Mouse (Mus musculus) cerebellum, adult 11 months (tissue): ENCODE data around the gene Tbc1d25.
A peak's percentile ranks its signal among the peaks of the same experiment; 100 is the strongest.

Experiments used
- DNase-seq: peaks from one replicate; pipeline ENCODE4 v3.0.0; 2022

Tbc1d25 gene

DNA sequence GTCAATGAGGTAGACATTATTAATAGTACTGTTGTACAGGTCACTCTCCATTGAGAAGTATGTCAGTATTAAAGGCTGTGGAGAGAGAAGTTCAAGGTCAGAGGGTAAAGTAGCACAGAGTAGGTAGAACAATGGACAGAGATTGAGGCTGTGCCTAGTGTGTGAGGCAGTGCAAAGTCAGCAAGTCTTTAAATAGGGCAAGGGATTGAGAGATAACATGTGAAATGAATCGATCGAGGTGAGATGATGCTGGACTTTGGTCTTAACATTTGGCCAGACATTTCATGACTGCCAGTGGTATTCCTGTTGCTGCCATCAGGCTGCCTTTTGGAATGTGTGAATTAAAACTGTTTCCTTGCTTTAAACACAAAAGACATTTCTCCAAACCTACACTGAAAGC lies 2.9 kb upstream of the Tbc1d25 start:
- no peak for DNase-seq

DNA sequence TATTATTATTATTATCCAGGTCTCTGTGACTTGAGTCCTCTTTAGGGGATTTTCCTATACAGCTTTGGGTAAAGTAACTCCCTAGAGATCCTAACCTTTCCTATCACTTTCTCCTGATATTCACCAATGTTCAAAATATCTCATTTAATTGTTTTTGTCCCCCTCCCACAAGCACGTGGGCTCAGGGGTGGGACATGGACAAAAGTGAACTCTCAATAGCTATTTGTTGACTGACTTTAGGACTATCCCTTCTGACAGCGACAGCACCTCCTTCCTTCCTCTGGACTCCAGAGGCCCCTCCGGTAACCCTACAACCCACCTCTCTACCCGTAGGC lies 845 bp downstream of the Tbc1d25 start:
- DNase-seq, result no peak

DNA sequence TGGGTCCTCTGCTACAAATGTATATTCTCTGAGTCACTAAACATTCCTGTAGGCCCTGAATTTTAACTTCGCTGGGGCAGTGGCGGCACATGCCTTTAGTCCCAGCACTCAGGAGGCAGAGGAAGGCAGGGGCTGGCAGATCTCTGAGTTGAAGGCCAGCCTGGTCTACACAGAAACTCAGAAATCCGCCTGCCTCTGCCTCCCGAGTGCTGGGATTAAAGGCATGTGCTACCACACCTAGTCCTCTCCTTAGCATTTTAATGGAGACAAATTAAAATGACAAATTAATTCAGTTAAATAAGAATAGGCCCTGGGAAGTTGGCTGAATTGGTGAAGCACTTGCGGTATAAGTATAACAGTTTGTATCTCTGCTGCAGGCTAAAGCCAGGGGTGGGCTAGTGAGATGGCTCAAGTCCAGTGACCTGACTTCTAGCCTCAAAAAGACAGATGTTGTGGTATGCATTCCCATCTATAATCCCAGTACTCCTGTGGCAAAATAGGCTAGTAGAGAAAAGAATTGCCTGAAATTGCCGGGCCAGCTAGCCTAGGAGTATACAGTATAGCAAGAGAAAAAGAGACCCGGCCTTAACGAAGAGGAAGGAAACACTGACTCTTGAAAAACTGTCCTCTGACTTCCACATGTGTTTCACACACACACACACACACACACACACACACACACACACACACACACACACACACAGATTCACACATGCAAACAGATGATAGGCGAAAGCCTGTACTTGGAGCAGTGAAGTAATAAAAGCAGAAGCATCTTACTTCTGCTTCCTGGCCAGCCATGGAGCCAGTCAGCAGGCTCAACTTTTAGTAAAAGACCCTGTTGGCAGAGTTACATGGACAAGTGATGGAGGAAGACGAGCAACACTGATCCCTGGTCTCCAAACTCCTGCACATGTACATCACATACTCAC lies 8.0 kb downstream of the Tbc1d25 start:
- DNase-seq, result no peak

DNA sequence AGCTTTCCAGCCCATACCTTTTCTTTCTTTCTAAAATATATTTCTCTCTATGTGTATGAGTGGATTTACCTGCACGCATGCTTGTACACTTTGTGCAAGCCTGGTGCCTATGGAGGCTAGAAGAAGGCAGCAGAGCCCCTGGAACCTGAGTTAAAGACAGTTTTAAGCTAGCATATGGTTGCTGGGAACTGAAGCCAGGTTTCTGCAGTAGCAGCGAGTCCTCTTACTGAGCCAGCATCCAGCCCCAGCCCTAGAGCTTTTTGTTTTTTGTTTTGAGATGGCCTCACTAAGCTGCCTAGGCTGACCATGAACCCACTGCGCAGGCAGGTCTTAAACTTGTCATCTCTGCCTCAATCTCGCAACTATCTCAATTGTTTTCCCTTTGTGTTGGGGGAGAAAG lies 11.5 kb downstream of the Tbc1d25 start:
- DNase-seq, result peak; percentile 20

DNA sequence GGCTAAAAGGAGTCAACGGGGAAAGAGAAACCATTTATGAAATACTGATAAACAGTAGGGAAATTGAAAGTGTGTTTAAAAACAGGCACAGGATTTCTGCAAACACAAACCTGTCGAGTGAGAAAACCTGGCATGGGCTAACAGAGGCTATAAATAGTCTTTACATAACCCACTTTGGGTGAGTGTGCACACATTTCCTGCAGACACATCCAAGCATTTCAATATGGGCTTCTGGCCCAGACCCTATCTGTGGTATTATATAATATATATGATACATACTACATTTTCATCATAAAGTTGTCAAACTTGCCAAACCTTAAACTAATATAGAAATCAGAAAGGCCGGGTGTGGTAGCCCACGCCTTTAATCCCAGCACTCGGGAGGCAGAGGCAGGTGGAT lies 12.9 kb downstream of the Tbc1d25 start:
- DNase-seq, result no peak

DNA sequence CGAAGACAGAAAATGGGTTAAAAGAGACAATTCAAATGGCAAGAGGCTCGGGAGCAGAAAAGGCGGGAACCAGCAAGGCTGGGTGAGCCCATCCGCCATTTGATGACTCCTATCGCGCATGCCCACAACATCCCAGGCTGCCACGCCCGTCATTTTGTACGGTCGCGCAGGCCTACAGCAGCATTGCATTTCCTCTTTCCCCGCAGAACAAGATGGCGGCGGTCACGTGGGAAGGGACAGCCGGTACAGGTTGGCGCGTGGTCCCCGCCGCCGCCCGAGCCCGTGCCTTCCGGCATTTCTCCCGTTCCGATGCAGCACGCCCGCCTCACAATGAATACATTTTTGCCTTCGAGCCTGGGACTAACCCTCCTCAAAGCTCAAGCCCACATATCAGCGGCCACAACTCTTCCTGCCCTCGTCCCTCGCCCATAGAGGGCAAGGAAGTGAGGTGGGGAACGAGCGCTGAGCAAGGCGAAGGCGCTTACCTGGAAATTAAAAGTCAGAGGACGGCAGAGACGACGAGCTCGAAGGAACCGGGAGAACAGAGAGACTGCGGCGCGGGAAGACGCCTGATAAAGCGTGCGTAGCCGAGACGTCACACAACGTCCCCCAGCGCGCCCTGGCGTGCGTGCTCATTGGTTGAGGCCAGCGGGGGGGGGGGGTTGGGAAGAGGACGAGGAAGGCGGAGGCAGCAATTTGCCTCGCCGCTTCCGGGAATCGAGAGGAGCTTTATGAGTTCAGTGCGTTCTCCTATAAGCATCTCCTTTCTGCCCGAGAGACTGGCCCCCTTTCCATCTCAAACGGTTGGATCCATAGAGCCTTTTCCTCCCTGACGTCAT lies 30.6 kb downstream of the Tbc1d25 start, which contains the start of gene Rbm3:
Gene Rbm3, minus strand, starts transcription at position 728 of the 839 bp plus-strand sequence.
- peak; percentile 79 for DNase-seq

DNA sequence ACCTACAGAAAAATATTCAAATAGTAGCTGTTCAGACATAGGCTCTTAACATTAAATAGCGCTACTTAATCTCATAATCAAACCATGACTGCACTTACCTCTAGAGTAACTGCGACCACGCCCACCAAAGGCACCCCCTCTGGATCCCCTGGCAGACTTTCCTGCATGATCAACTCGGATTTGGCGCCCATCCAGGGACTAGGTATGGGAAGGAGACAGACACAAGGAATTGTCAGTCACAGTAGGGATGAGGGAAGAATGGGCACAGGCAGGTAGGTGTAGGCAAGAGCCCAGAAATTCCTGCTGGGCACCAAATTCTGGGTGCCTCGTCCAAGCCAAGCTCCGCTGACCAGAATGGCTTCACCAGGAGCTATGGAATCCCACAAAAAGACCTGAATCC lies 32.2 kb downstream of the Tbc1d25 start:
- peak; percentile 34 for DNase-seq

DNA sequence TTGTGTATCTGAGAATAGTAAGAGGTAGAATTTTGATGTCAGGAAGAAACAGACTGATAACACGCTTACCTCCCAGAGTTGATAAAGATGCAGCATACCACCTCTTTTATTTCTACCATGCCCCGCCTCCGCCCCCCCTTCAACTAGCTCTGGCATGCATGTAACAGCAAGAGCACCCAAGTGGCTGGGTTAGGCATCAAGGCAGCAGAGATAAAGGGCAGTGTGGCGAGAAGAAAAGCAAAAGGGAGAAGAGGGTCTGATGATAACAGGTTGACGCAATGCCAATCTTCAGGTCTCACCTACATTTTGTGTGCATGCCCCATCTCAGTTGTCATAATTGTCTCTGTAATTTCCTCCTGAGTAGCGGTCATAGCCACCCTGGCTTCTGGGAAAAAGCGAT lies 33.0 kb downstream of the Tbc1d25 start:
- no peak for DNase-seq

DNA sequence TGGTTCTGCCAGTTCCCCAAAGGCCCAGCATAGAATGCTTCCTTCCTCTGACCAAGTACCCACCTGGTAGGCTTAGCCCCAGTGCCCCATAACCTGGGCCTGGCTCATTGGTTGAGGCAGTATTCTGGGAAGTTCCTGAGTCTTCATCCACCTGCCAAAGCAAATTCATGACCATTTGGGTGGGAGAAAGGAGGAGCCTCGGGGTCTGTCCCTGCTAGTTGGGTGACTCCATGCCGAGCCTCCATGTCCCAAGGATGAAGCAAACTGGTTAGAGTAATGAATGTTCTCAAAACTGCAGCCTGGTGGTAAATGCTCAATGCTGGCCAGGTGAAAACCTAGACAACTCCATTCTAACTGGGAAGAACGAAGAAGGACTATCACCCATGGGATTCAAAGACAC lies 34.9 kb downstream of the Tbc1d25 start:
- no peak for DNase-seq

DNA sequence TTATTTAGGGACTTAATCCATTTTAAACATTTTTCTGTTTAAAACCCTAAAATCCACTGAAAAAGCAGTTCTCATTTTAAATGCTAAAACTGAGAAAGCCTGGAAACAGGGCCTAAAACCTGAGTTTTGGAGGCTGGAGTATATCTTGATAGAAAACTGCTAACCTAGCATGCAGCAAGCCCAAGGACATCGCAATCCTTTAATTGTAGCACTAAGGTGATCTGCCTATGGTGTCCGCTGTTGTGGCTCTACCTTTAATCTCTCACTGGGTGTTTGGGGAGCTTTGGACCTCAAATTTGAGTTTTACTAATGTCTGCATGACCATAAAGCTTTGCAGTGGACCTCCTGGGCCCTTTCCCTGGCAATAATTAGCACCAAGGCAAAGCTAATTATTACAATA lies 35.5 kb downstream of the Tbc1d25 start:
- DNase-seq, result no peak

DNA sequence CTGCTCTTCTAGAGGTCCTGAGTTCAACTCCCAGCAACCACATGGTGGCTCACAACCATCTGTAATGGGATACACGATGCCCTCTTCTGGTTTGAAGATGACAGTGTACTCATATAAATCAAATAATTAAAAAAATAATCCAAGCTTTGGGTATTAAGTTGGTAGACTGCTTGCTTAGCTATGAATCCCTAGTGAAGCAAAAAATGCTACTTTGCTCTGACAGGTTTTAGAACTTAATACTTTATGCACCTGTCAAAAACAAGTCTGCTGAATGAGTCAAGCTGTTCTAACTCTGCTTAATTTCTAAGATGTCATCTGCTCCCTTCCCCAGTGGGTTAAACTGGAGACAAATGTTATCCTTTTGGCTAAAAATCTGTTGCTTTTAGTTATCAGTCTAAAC lies 36.5 kb downstream of the Tbc1d25 start:
- no peak for DNase-seq

DNA sequence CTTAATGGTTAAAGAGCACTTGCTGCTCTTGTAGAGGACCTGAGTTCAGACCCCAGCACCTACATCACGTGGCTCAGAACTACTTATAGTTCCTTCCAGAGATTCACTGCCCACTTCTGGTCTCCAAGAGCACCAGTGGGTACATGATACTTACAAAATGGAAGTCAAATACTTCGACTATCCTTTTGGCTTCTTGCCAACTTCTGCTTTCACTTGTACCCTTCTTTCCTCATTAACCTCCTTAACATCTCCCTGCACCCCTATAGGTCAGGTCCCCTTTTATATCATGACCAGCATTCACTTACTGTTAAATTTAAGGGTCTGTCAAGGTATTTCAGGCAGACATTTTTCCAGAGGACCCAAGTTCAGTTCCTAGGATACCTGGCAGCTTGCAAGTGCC lies 40.1 kb downstream of the Tbc1d25 start:
- no peak for DNase-seq

DNA sequence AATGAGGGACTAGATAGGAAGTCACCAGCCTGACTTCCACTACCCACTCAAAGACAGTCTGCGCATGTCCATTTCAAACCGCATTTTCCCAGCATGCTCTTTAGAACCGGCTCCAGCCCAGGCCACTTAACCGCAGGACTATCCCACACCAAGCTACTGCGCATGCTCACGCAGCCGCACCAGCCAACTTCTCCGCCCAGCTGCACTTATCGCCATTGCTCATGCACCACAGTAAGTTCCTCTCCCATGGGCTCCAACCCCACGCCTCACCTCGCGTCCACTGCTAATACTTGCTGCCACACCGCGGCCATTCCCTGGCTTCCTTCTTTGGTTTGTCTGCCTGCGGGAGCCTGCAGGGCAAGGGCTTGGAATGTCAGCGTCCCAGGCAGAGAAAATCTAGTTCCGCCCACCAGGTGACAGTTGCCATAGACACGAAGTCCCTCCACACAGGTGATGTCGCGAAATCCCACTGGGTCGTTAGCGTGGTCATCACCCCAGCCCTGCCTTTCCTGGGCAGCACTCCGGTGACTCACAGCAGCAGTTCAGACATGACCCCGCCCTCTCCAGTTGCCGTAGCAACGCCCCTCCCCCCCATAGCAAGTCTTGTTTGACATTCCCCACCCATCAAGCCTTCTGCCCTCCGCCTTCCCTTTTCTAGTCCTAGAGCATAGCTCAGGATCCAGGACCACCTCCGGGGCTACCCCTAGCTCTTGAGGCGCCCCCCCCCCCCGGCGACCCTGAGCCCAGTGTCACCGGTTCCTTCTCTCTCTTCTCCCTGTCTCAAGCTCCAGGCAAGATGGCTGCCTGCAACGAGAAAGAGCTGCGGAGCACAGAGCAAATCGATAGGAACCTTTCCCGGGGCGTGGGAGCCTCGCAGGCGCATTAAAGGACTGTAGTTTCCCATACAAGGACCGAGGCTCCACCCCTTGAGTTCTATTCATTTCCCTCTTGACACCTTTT lies 43.7 kb downstream of the Tbc1d25 start, which contains the start of gene Wdr13:
Gene Wdr13, minus strand, starts transcription at position 876 of the 960 bp plus-strand sequence.
- DNase-seq, result peak; percentile 86

DNA sequence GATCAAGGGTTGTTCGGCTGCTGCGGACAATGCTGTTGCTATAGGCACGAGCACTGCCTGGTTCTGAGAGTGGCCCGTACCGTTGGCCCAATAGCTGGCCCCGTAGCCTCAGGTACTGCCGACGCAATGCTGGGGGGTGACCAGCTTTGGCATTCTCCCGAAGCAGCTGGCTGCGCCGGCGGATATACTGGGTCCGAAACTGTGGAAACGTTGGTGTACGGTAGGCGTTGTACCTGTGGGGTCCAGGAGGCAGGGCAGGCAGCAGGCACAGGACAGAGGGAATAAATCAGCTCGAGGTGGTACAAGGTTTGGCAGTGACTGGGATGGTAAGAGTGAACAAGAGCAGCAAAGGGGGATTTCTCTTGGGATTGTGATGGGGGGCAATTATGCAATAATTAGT lies 44.6 kb downstream of the Tbc1d25 start:
- DNase-seq, result no peak

DNA sequence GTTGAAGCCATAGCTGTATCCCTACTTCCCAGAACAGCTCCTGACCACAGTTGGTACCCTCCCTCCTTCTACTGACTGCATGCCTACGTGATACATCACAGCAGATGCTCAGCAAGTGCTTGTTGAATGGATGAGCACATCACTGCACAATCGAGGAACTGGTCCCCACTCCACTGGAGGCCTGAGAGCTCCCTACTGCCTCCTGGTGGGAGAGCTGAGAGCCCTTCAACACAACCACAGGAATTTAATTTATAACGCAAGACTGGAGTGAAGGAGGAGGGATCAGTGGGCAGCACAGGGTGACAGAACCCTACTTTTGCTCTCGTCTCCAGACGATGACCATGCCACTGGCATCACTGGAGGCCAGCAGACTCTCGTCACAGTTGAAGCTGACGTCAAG lies 50.7 kb downstream of the Tbc1d25 start:
- DNase-seq, result no peak

DNA sequence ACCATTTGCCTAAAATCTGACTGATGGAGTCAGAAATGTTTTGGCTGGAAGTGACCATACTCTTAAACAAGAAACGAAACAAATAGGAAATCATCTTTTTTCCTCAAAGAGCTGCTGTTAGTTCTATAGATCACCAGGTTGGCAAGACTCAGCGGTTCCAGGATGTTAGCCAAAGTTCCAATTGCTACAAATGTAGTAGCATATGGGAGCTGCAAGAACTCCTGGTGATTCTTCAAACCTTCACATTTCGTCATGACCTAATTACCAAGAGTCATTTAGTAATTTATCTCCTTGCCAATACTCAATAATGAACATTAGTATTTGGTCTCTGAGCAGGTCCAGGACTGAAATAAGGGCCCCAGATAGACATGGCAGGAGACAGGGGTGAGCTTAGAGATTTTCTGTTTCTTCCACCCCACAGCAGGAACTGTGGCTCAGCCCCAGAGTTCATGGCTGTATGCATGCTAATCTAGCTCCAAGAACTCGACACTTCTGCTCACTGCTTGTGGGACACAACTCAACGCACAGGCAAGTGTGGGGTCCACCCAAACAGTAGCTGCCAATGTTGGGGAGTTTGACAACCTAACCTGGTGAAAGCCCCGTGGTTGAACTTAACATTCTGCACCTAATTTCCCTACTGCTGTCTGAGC lies 52.0 kb downstream of the Tbc1d25 start:
- DNase-seq, result peak; percentile 39

DNA sequence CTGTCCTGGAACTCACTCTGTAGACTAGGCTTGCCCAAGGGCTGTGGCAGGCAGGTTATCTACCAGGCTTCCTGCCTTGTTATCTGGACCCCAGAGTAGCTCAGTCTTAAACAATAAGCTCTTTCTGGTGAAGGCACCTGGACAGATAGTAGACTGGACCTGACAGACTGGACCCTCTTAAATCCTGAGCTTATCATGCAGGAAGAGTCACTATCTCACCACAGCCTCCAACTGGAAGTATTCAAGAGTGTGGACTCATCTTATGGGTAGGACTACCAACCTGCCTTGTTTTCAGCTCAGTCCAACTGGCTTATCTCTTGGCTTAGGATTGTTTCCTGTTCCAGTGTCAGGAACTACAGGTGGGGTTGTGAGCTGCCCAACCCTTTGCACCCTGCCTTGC lies 58.7 kb downstream of the Tbc1d25 start:
- no peak for DNase-seq

DNA sequence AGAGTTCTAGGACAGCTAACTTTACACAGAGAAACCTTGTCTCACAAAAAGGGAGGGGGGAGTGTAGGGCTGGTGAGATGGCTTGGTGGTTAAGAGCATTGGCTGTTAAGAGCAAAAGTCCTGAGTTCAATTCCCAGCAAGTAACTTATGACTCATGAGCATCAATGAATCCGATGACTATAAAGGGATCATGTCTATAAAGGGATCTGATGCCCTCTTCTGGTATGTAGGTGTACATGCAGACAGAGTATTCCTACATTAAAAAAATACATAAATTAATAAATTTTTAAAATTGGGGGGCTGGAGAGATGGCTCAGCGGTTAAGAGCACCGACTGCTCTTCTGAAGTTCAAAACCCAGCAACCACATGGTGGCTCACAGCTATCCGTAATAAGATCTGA lies 60.7 kb downstream of the Tbc1d25 start:
- DNase-seq, result no peak

DNA sequence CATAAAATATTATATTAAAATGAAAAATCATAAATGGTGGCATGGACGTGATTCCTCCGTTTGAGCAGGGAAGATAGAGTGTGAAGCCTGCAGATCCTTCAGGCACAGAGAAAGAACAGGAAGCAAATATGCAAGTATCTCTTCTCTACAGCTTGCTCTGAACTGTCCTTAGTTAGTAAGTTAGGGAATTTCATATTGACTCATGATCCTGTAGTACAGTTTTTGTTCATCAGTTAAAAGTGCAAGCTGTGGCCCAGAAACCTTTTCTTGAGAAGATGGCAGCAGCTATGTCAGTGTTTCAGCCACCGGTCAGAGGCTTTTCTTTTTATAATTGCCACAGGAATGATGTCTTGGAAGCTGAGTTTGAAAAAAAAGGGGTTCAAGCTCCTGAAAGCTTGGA lies 71.0 kb downstream of the Tbc1d25 start:
- no peak for DNase-seq
